Mouse (Mus musculus): ENCODE results near the gene Zfp385c.

- no peak for TF ChIP-seq CTCF (IDR thresholded peaks at IDR 0.05; ENCODE audit: low read depth)
- TF ChIP-seq EP300 (IDR thresholded peaks at IDR 0.05; ENCODE audit: low read depth) = no peak
These were observed 28.1 kb upstream of the Zfp385c start for GRCm38 (mm10) chr11:100720345-100720744.

All from liver, embryonic 14.5 days (tissue).